Mouse (Mus musculus) kidney, adult 8-10 months (tissue): ENCODE data around the gene Prss43.
A peak's percentile ranks its signal among the peaks of the same experiment; 100 is the strongest.
"Not testable (repeated sequence)": the region's sequence is repeated elsewhere in the genome, so short reads cannot be mapped to it uniquely, and the experiment has no call there.

Source experiments
- DNase-seq, 2 experiments: peaks; one replicate each; pipeline ENCODE4 v3.0.0; 2022

Prss43 gene

DNA sequence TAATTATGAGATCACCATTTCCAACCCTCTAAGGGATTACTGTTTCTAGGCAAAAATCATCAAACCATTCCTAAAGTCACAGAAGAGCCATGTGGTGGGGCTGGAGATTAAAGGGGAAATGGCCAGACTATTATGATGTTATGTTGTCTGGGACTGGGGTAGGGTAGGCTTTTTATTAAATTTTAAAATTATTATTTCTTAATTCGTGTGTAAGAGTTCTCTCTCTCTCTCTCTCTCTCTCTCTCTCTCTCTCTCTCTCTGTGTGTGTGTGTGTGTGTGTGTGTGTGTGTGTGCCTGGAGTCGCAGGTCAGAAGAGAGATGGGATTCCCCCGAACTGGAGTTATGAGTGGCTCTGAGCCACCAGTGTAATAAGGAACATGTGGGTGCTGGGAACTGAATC is at the start of gene Prss43:
TSS of gene Prss43 (plus strand) at position 301 of the 400 bp plus-strand sequence.
- DNase-seq, result no peak

DNA sequence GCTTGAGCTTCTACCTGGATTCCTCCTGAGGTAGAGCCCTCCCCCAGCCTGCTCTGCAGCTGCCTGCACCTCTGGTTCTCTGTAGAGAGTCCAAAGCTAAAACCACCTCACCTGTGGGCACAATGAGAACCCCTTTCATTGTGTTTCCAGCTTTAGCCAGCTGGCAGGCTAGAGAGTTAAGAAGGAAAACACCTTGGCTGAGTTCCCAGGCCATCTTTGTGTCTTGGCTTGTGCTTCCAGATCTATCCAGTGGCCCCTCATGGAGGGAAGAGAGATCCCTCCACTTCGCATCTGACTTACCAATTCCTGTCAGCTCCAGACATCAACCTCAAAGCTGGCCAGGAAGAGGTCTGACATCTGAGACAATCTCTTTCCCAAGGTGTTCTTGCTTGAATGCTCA is 48.4 kb upstream of the Prss43 start:
- no peak for DNase-seq

DNA sequence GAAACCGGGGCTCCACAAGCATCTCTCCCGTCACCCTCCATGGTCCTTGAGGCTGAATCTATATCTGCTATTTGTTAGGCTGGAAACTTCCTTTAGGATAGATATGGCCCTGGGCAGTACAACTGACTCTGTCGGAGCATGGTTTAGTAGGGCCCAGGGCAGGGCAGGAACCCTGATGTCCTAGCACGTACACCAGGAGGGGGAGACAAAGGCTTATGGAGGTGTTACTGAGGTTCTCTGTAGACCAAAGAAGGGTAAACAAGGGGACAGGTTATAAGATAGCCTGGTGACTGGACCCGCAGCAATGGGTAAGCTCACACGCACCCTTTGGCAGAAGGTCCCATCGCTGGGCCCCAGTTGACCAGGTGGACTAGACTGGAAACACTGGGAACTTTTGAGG is 47.9 kb upstream of the Prss43 start:
- no peak for DNase-seq

DNA sequence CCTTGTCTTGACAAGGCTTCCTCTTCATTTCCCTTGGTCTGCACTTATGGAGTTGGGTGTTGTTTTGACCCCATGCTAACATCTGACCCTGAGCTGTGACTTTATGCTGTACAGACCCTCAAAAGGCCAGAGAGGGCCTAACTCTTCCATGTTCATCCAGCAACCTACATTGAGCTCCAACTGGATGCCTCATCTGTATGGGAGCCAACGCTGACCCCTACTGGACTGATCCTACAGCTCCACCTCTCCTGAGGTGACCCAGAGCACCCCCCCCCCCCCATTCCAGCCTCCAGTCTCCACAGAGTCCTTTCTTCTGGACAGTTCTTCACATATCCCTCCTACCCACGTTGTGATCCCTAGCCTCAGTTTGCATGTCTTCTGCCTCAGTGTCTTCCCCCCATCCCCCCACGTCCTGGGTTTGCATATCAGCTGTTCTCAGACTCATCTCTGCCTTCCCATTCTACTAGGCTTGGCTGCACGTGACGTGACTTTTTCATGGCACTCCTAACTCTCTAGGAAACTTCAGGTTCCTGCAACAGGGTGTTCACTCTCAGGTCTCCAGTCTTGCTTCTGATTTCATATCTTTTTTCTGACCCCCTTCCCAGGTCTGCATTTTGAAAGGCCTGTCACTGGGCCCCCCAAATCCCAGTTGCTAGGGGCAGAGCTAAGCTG is 47.1 kb upstream of the Prss43 start:
- no peak for DNase-seq

DNA sequence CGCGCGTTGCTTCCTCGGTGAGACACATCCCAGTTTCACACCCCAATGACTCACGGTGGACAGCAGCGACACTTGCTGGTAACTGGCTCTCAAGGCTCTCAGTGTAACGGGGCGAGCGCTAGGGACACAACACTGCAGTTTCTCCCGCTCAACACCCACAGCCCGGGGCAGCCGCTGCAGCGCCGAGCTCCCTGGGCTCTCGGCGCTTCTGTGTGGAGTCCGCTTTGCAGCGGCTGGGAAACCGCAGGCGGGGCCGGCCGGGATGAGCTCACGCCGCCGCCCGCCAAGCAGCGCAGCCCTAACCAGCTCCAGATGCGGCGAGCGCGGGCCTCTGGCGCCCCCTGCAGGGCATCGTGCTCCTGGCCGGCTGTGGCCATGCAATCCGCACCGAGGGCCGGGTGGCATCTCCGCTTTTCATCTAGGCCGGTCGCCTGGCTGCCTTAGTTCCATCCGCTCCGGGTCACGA is 45.2 kb upstream of the Prss43 start:
- DNase-seq, result peak; percentile 87 to 93

DNA sequence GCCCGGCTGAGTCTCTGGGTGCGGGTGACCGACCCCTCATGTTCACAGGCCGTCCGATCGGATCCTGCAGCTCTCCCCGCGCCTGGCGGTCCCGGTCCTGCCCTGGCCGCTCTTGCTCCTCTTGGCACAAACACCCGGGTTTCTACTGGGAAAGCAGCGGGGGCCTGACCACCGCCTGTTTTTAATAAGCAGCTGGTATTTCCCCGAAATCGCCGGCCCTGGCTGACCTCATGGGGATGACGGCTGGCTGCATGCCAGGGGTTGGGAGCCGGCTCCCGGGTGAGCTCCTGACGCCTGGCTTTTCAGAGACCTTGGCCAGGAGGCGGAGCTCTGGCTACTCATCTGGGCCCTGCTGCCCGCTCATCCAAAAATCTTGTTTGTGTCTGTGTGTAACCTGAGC is 44.8 kb upstream of the Prss43 start:
- peak; percentile 92 to 95 for DNase-seq

DNA sequence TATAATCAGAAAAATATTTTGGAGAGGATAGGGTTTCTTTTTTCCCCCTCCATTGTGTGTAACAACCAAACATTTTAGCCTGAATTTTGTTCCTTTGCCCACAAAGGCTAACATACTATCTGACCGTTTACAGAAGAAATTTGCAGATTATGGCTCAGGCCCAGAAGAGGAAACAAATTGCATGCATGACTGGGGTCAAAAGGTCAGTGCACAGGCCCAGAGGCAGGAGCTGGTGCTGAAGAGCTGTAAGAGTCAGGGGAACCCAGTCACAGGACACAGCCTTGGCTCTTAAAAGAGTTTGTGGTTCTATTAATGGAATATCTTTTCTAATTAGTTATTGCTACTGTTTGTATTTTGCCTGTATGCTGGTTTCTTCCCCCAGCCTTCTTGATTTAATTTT is 42.9 kb upstream of the Prss43 start:
- peak; percentile 30 to 32 for DNase-seq

DNA sequence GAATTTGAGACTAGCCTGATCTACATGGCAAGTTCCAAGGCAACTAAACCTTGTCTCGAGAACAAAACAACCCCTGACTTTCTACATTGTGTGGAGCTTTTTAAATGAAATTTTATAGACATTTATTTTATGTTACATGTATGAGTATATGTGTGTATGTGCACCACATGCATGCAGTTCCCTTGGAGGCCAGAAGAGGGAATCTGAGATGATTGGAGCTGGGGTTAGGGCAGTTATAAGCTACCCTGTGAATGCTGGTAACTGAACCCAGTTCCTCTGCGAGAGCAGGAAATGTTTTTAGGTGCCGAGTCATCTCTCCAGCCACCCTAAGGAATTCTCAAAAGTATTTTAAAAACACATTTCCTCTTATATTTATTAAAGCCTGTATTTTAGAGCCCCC is 38.3 kb upstream of the Prss43 start:
- DNase-seq, result no peak

DNA sequence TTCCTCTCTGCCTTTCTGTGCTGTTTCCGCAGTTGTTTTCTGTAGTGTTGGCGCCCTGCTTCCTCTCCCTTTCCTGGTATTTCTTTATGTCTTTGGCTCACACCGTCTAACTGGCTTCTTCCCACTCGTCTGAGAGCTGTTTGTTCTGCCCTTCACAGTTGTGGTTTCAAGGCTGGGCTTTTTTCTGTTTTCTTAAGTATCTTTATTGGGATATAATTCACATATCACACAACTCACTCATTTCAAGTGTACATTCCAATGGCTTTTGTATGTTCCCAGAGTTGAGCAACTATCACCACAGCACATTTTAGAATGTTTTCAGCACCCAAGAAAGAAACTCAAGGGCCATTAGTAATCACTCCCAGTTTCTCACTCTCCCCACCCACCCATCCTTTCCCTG is 36.0 kb upstream of the Prss43 start:
- no peak for DNase-seq

DNA sequence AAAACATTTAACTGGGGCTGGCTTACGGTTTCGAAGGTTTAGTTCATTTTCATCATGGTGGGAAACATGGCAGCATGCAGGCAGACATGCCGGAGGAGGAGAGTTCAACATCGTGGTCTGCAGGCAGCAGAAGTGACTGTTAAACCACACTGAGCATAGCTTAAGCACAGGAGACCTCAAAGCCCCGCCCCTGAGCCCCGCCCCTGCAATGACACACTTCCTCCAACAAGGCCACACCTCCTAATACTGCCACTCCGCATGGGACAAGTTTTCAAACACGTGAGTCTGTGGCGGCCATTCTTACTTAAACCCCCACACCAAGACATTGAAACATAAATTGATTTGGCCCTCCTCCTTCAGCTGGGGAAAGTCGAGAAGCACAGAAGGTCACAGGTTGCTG is 29.5 kb upstream of the Prss43 start:
- DNase-seq, result no peak

DNA sequence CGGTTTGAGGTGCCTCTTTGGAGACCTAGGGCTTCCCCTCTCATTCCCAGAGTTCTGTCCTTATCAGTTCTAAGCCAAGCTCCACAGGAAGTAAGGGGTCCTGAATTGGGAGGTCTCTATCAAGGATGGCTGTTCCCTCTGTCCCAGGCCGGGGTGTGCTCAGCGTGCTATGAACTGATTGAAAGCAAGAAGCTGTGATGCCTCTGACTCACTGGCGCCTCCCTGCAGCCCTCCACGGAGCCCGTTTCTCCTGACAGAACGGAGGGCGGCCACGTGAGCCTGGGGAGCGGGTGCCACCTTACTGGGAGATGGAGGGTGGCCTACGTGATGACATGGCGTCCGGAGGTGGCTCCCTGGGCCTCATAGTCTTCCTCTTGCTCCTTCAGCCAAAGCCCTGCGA is 28.6 kb upstream of the Prss43 start, which contains the start of gene Prss42:
TSS of gene Prss42 (plus strand) at position 301 of the 400 bp plus-strand sequence.
- DNase-seq, result no peak

DNA sequence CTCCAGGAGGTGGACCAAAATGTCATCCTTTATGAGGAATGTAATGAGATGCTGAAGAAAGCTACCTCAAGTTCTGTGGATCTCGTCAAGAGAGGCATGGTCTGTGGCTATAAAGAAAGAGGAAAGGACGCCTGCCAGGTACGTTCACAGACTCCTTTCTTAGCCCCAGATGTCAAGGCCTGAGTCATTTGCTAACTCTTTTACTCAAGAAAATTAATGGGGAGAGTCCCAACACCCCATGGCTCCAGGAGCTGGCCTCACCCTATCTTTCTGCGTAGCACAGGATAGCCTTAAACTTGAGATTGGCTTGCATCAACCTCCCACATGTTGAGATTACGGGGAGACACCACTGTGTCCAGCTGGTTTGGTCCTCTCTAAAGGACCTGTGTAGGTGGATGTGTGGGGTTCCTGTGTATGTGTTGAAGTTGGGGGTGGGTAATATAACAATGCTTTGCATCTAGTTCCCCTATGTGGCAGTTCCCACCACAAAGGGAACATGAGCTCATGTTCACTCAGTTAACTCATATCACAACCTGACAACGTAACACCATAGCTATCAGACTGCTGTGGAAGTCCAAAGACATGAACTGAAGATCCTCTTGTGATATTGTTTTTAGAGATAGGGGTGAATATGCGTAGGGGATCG is 25.5 kb upstream of the Prss43 start:
- DNase-seq, result no peak

DNA sequence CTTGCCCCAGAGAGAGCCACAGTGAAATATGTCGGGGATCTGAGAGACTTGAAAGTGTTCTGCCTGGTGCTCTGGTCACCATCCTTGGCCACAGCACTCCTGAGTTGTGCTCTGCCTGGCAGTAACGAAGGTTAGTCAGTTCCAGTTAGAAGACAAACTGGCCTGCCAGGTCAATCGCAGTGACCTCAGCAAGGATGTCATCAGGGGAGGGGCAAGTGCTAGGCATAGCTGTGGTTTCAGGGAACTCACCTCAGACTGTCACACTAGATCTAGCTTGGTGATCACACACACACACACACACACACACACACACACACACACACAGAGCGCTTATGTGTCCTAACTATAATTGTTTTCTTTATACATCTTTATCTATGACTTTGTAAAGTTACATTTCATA is 23.2 kb upstream of the Prss43 start:
- DNase-seq, result no peak

DNA sequence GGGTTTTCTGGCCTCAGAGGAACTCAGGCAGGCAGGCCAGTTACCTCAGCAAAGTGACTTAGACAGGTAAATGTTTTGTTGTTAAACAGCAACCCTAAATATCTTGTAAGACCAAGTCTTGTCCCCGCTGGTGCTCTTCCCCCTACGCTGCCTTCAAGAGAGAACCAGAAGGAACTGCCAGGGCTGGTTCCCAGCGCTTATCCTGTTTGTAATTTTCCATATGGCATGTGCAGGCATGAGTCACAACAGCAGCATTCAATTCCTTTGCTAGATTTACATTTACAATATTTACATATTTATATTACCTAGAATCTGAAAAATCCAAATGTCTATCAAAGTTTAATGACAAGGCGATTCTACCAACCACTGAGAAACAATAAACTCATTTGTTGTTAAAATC is 16.4 kb upstream of the Prss43 start:
- no peak for DNase-seq

DNA sequence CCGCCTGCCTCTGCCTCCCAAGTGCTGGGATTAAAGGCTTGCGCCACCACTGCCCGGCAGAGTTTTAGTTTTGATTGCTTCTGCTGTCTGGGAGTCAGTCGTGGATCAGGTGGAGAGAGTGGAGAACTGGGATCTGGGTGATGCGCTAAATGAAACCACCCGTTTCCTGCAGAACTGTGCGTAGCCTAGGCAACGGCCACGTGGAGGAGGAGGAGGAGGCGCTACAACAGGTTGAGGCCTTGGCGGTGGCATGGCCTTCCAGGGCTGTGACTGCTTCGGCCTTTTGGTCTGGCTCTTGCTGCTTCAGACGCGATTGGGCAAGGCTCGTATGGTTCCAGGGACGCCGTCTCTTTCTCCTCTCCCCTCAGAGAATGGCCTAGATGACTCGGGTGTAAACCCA is 12.7 kb upstream of the Prss43 start, which contains the start of gene Prss44:
TSS of gene Prss44 (plus strand) at position 206 of the 400 bp plus-strand sequence.
- no peak for DNase-seq

DNA sequence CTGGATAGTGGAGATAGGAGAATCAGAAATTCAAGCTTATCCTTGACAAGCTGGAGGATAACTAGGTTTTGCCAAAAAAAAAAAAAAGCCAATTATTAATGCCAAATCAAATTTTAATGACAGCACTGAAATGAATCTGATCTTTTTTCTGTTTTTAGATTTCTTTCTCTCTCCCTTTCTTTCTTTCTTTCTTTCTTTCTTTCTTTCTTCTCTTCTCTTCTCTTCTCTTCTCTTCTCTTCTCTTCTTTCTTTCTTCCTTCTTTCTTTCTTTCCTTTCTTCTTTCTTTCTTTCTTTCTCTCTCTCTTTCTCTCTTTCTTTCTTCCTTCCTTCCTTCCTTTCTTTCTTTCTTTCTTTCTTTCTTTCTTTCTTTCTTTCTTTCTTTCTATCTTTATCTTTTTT is 5.9 kb upstream of the Prss43 start:
- not testable (repeated sequence) for DNase-seq

DNA sequence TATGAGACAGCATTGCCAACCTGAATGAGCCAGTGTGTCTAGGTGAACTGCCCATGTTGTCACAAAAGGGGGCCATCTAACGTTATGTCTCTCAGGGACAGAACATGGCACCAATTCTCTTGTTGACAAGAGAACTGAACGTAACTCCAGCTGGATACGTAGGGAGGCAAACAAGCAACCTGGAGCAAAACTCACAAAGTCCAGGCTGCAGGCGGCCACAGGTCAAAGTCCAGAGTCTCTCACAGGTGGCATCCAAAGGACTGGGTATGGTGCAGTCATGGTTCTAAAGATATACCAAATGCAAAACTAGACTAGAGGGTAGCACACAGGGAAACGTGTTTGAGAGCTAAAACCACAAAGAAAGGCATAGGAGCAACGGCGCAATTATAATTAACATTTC is 5.1 kb upstream of the Prss43 start:
- DNase-seq, result peak; percentile 30 to 52

DNA sequence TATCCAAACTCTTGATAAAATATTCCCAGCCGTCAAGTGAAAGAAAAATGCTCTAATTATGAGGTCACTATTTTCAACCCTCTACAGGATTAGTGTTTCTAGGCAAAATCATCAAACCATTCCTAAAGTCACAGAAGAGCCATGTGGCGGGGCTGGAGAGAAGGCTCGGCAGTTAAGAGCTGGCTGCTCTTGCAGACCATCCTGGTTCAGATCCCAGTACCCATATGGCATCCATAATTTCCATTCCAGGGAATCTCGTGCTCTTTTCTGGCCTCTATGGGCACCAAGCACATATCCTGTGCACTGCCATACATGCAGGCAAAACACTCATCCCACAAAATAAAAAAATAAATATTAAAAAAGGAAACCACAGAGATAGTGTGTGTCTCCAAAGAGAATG is 1.1 kb upstream of the Prss43 start:
- DNase-seq, result no peak

DNA sequence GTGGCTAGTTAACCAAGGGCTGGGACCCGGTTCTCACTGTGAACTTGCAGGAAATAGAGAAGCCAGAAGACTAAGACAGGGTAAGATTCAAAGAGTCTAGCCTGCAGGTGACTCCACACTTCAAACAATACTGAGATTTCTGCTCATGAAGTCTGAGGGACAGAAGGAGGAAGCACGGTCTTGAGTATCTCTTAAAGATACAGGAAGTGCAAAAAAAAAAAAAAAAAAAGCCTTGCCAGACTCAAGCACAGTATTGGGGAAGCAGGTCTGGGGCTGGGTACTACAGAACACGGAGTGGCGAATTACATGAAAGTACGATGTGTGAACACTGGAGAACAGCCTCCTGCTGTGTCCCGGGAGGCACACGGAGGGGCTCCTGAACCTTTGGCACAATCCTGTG is 658 bp upstream of the Prss43 start:
- no peak for DNase-seq

DNA sequence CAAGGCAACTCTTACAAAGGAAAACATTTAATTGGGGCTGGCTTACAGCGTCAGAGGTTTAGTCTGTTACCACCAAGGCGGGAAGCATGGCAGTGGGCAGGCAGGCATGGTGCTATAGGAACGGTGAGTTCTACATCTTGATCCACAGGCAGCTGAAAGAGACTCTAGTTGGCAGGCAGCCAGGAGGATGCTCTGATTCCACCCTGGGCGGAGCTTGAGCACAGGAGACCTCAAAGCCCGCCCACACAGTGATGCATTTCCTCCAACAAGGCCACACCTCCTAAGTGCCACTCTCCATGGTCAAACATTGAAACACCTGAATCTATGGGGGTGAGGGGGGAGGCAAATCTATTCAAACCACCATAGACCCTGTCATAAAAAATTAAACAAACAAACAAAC is 6.5 kb downstream of the Prss43 start:
- no peak for DNase-seq

DNA sequence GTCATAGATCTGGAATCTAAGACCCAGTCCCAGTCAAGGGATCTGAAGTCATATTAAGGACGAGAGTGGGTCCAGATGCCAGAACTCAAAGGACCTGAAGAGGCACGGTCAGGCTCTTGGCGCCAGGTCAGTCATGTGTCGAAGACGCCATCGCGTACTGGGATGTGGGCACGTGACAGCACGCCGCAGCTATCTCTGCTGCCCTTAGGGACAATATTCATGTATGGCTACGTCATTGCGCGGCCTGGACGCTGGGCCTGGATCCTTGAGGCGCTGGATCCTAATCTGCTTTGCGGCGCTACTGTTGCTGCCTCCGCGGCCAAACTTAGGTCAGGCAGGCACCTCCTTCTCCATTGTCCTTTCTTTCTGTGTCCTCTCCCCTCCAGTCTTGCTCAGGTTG is 7.9 kb downstream of the Prss43 start, which contains the start of gene Prss45:
TSS of gene Prss45 (plus strand) at position 178 of the 400 bp plus-strand sequence.
- no peak for DNase-seq

DNA sequence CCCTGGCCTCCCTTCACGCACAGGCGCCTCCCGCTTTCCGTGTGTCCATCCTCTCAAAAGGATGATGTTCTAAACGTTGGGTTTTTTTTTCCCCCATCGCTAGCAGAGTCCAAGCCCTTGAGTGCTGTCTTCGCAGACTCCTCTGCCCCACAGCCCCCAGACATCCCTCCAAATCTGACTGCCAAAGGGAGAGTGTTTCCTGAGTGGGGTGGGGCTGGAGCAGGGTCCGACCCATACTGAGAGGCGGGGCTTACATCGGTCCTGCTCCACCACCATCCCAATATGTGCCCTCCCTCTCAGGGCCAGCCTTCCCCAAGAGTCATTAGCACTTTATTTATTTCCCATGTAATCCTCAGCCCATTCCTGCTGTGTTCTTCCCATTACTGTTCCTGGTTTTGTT is 8.5 kb downstream of the Prss43 start:
- no peak for DNase-seq

DNA sequence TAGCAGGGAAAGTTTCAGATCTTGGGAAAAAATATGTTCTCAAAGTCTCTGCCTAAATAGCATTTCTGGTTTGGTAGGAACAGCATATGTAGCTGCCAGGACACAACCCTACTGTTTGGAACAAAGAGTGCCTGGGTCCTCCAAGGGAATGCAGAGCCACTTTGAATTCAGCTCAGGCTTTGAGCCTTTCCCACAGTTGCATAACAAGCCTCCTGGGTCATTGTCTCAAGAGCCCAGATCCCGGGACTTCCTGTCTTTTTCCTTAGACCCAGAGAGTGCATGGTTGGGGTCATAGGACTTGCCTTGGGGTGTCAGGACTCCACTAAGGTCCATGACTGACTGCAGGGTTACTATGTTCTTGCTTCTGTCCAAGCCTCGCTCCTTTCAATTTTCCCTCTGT is 9.6 kb downstream of the Prss43 start:
- peak in 1 of 2 experiments; percentile 11 for DNase-seq

DNA sequence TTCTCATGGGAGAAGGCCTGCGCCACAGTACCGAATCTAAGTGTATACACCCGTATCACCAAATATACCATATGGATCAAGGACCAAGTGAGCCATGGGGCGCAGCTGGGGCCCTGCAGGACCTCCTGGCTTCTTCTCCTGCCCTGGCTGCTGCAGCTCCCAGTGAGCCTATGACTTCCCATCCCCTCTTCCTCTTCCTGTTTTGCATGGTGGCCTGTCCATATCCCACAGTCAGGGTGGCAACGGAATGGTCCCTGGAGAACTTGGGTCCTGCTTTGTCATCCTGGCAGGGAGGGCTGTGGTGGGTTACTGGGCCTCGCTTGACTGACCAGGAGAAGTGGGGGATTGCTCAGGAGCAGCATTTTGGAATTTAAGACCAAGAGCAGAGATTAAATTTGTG is 14.4 kb downstream of the Prss43 start:
- no peak for DNase-seq

DNA sequence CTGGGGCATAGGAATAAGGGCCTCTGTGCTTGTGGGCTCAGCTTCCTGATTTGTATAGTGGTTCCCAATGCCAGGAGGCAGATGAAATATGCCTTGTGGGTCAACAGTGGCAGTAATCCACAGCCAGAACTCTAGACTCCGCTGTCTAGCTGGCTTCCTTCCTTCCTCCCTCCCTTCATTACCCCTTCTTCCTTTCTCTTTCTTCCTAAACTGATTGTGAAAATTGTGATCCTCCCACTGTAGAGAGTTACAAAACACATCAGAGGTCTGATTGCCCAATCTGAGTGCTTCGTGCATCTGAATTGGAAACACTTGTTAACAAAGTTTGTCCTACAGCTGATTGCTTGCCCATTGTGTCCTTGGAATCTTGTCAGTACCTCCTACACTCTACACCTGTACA is 14.9 kb downstream of the Prss43 start:
- DNase-seq, result peak in 1 of 2 experiments; percentile 15
